Mouse (Mus musculus) stomach, embryonic 16.5 days (tissue): ENCODE measurements around the gene Adprhl2. TPM values are rescaled to one million over a fixed set of nuclear protein-coding genes. Genes with fewer than 3 reads are reported as not detected.

Source experiments
- ATAC-seq: fragments of 200-750 bp; cut with Nextera tagmentation; 2 replicates; pipeline ENCODE4 v1.8.0; 2017; ENCODE audit warnings: moderate number of reproducible peaks, moderate TSS enrichment; ENCODE audit not compliant: insufficient read depth, low FRiP score
- H3K27ac ChIP-seq: fragments of 300-500 bp; sonication (generic); 2 replicates; pipeline ENCODE4 v1.5.1; 2014; ENCODE audit warnings: low read length
- H3K27me3 ChIP-seq: fragments of 300-500 bp; sonication (generic); 2 replicates; pipeline ENCODE4 v1.6.1; 2014; ENCODE audit warnings: low read length, control low read depth, mixed read lengths; ENCODE audit not compliant: control insufficient read depth, insufficient read depth
- H3K36me3 ChIP-seq: fragments of 300-500 bp; sonication (generic); 2 replicates; pipeline ENCODE4 v1.6.1; 2014; ENCODE audit warnings: low read length; ENCODE audit not compliant: control insufficient read depth, insufficient read depth
- H3K4me1 ChIP-seq: fragments of 300-500 bp; sonication (generic); 2 replicates; pipeline ENCODE4 v1.6.1; 2014; ENCODE audit warnings: low read length, control low read depth, mixed read lengths; ENCODE audit not compliant: control insufficient read depth, insufficient read depth
- H3K4me2 ChIP-seq: fragments of 300-500 bp; sonication (generic); 2 replicates; pipeline ENCODE4 v1.6.1; 2014; ENCODE audit warnings: low read depth, low read length, mixed read lengths
- H3K4me3 ChIP-seq: fragments of 300-500 bp; sonication (generic); replicated peaks from 2 replicates; pipeline ENCODE4 v1.5.1; 2014; ENCODE audit warnings: mild to moderate bottlenecking, low read length
- H3K9ac ChIP-seq: fragments of 300-500 bp; sonication (generic); 2 replicates; pipeline ENCODE4 v1.6.1; 2014; ENCODE audit warnings: low read length
- H3K9me3 ChIP-seq: fragments of 300-500 bp; sonication (generic); replicated peaks from 2 replicates; pipeline ENCODE4 v1.6.1; 2016; ENCODE audit warnings: low read length, control low read depth; ENCODE audit not compliant: control insufficient read depth
- WGBS: fragments of 180-500 bp; shearing (Covaris S2); extraction: QIAGEN DNeasy Blood & Tissue Kit; methylation state at CpG from one replicate; pipeline ENCODE4 v1.1.7; 2014; 5-methylcytosine and 5-hydroxymethylcytosine counted together
- polyA plus RNA-seq: library from polyadenylated mRNA; unstranded; fragments of >200 nt; fragmentation: Nextera tagmentation; extraction: Ambion mirVana; gene quantifications from 2 replicates; pipeline ENCODE4 v1.2.1, GENCODE M21; 2015

Adprhl2 gene
- polyA plus RNA-seq, 1 experiment from 2014 or later = 55.6 TPM

- H3K27me3 ChIP-seq = no peaks in the 10 kb centered on the region
- no peaks in the 10 kb centered on the region for H3K9me3 ChIP-seq
- H3K27ac ChIP-seq = no peak overlapping the region
- peaks cover 8% of the 10 kb centered on the region; the same call in 1 of the 2 replicates for H3K36me3 ChIP-seq
- WGBS = 64% methylated on average over 3 of the region's 3 CpGs
- H3K9ac ChIP-seq = no peak overlapping the region
- no peaks in the 10 kb centered on the region for H3K4me1 ChIP-seq
- ATAC-seq = no peak
- no peak overlapping the region for H3K4me3 ChIP-seq
- H3K4me2 ChIP-seq = no peak overlapping the region
Measured at GRCm38 (mm10) chr4:126269292-126269691, 52.2 kb downstream of the Adprhl2 start.

Other genes starting within 250 kb of the Adprhl2 start
- 49.4 and 52.4 TPM in 2 replicates for gene Lsm10, start 225.1 kb downstream of the Adprhl2 start, polyA plus RNA-seq
- 28.4 and 29.6 TPM in 2 replicates for gene Stk40, start 217.7 kb downstream of the Adprhl2 start, polyA plus RNA-seq
- gene Eva1b, start 174.0 kb downstream of the Adprhl2 start, polyA plus RNA-seq = 46.4 and 49.7 TPM in 2 replicates
- 7.3 and 8.6 TPM in 2 replicates for gene Sh3d21, start 158.2 kb downstream of the Adprhl2 start, polyA plus RNA-seq
- 164 and 176 TPM in 2 replicates for gene Thrap3, start 118.9 kb downstream of the Adprhl2 start, polyA plus RNA-seq
- 14.4 and 20.0 TPM in 2 replicates for gene Map7d1, start 65.4 kb downstream of the Adprhl2 start, polyA plus RNA-seq
- 97.2 and 103 TPM in 2 replicates for gene Trappc3, start 59.4 kb downstream of the Adprhl2 start, polyA plus RNA-seq
- gene Col8a2, start 34.9 kb downstream of the Adprhl2 start, polyA plus RNA-seq = 7.6 and 11.1 TPM in 2 replicates
- 7.9 and 8.0 TPM in 2 replicates for gene Tekt2, start 4.0 kb upstream of the Adprhl2 start, polyA plus RNA-seq
- gene Ago3, start 107.9 kb upstream of the Adprhl2 start, polyA plus RNA-seq = 16.4 and 16.8 TPM in 2 replicates
- gene Ago1, start 146.9 kb upstream of the Adprhl2 start, polyA plus RNA-seq = 4.3 and 4.4 TPM in 2 replicates
- 1.4 and 1.9 TPM in 2 replicates for gene Ago4, start 211.8 kb upstream of the Adprhl2 start, polyA plus RNA-seq
- 23.1 and 23.6 TPM in 2 replicates for gene Clspn, start 235.2 kb upstream of the Adprhl2 start, polyA plus RNA-seq